Mouse (Mus musculus) ES-E14 (cell line): ENCODE measurements around the gene Slc48a1. TPM values are rescaled to one million over a fixed set of nuclear protein-coding genes. Genes with fewer than 3 reads are reported as not detected.
A peak's percentile ranks its signal among the peaks of the same experiment; 100 is the strongest.

Experiments used
- DNase-seq: peaks from one replicate; pipeline ENCODE4 v3.0.0-alpha.2; 2013; ENCODE audit warnings: low read depth, low spot score
- H3K27ac ChIP-seq: 2 replicates; pipeline ENCODE4 v1.5.1; 2012; ENCODE audit warnings: low read depth, mild to moderate bottlenecking, low read length, moderate library complexity, mixed read lengths; ENCODE audit not compliant: poor library complexity, insufficient read depth, severe bottlenecking
- H3K36me3 ChIP-seq: 2 replicates; pipeline ENCODE4 v1.6.1; 2012; ENCODE audit warnings: mild to moderate bottlenecking, low read length, moderate library complexity, mixed read lengths; ENCODE audit not compliant: control insufficient read depth, poor library complexity, insufficient read depth, severe bottlenecking
- H3K4me1 ChIP-seq, 2 experiments: fragments of 150-350 bp in 1 of 2; sonication (generic) in 1 of 2; 2 replicates each; pipeline ENCODE4 v1.6.1; 2012; ENCODE audit warnings: low read length in 2 of 2, mild to moderate bottlenecking in 1 of 2, mixed read lengths in 1 of 2; ENCODE audit not compliant: control insufficient read depth in 2 of 2, insufficient read depth in 2 of 2, poor library complexity in 1 of 2
- H3K4me3 ChIP-seq, 2 experiments: fragments of 150-350 bp in 1 of 2; sonication (generic) in 1 of 2; 2 replicates each; pipeline ENCODE4 v1.5.1; 2012; ENCODE audit warnings: low read length in 2 of 2, low read depth in 1 of 2, mild to moderate bottlenecking in 1 of 2, mixed read lengths in 1 of 2; ENCODE audit not compliant: insufficient read depth in 1 of 2, poor library complexity in 1 of 2, severe bottlenecking in 1 of 2
- H3K9ac ChIP-seq: 2 replicates; pipeline ENCODE4 v1.6.1; 2012; ENCODE audit warnings: low read depth, mild to moderate bottlenecking, low read length, mixed read lengths; ENCODE audit not compliant: poor library complexity, insufficient read depth, severe bottlenecking
- H3K9me3 ChIP-seq: fragments of 150-350 bp; sonication (generic); 2 replicates; pipeline ENCODE4 v1.6.1; 2012; ENCODE audit warnings: low read depth, mild to moderate bottlenecking, low read length; ENCODE audit not compliant: control insufficient read depth, insufficient read depth
- CHD2 ChIP-seq: IDR thresholded peaks from 2 replicates; pipeline ENCODE4 v1.6.1; 2014; ENCODE audit warnings: mild to moderate bottlenecking, low read depth, low read length, inconsistent platforms
- HCFC1 ChIP-seq: IDR thresholded peaks from 2 replicates; pipeline ENCODE4 v1.6.1; 2012; ENCODE audit warnings: low read length, inconsistent platforms, borderline replicate concordance; ENCODE audit not compliant: insufficient read depth
- MAFK ChIP-seq: IDR thresholded peaks from 2 replicates; pipeline ENCODE4 v1.6.1; 2014; ENCODE audit warnings: mild to moderate bottlenecking, low read depth, low read length, inconsistent platforms; ENCODE audit not compliant: insufficient read depth
- ZC3H11A ChIP-seq: IDR thresholded peaks from 2 replicates; pipeline ENCODE4 v1.6.1; 2012; ENCODE audit warnings: low read depth, mild to moderate bottlenecking, inconsistent platforms, low read length, borderline replicate concordance
- ZNF384 ChIP-seq: IDR thresholded peaks from 2 replicates; pipeline ENCODE4 v1.6.1; 2012; ENCODE audit warnings: low read depth, low read length, inconsistent platforms
- in situ Hi-C, 2 experiments: fragments of 600-800 bp; cut with MboI; formaldehyde crosslinking; loops; one replicate each; pipeline ENCODE4 v1.15.1; 2025; ENCODE audit warnings: low sequenced_read_pairs in 2 of 2, inconsistent platforms in 1 of 2; ENCODE audit not compliant: unreplicated experiment in 2 of 2
- total RNA-seq: library from RNA; depleted of rRNA; stranded (reverse); fragments of 300-350 nt; gene quantifications from 2 replicates; pipeline ENCODE4 v1.2.3, GENCODE M21; 2012

Slc48a1 gene
- total RNA-seq, 1 experiment = 18.6 TPM

- Histone ChIP-seq H3K4me3 (no peak overlapping the region), H3K9ac (no peak overlapping the region), H3K27ac (no peak overlapping the region; the same call in 1 of the 2 replicates), H3K9me3 (no peaks in the 10 kb centered on the region), H3K4me1 (peaks cover 0 to 11% of the 10 kb centered on the region in 2 experiments; a peak in 2 of 4 replicates), H3K36me3 (no peaks in the 10 kb centered on the region; the same call in 1 of the 2 replicates)
- no peak for TF ChIP-seq CHD2
- no peak for TF ChIP-seq MAFK
- TF ChIP-seq ZNF384 = no peak
- TF ChIP-seq ZC3H11A = no peak
- no peak for TF ChIP-seq HCFC1
- in situ Hi-C loops = no loop called here
- DNase-seq = no peak
Observed at GRCm38 (mm10) chr15:97749841-97750240, 28.5 kb upstream of the Slc48a1 start.

- no peaks in the 10 kb centered on the region; the same call in 1 of the 2 replicates for H3K36me3 ChIP-seq
- in situ Hi-C loops = no loop called here
- no peak overlapping the region for H3K4me3 ChIP-seq
- TF ChIP-seq CHD2 (no peak), ZC3H11A (no peak), MAFK (no peak), ZNF384 (no peak), HCFC1 (no peak)
- peaks cover under 1 to 16% of the 10 kb centered on the region in 2 experiments; a peak in 3 of 4 replicates for H3K4me1 ChIP-seq
- H3K9ac ChIP-seq = no peak overlapping the region
- H3K27ac ChIP-seq = no peak overlapping the region
- H3K9me3 ChIP-seq = no peaks in the 10 kb centered on the region
- DNase-seq = no peak
Observed at GRCm38 (mm10) chr15:97750697-97751096, 27.6 kb upstream of the Slc48a1 start.

DNA sequence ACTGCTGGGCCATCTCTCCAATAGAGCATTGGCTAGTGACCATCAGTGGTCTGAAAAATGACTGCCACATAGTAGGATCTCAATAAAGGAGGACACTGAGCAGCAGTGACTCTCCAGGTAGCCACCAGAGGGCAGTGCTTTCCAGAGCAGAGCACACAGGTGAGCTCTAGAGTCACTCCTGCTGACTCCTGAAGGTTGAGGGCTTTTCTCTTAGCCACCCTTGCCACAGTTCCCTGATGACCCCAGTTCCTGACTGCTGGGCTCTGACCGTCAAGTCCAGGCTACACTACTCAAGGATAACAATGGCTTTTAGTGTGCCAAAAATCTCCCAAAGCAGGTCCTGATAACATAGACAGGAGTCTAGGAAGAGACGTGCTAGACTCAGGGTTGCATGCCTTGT lies 26.6 kb upstream of the Slc48a1 start:
- in situ Hi-C loops = no loop called here
- H3K9me3 ChIP-seq = no peaks in the 10 kb centered on the region
- no peak for TF ChIP-seq HCFC1
- TF ChIP-seq ZNF384 = no peak
- 0 out of 2 replicates have a peak, but pooled peaks have one; percentile 13 for TF ChIP-seq ZC3H11A
- TF ChIP-seq CHD2 = no peak
- no peak for TF ChIP-seq MAFK
- H3K9ac ChIP-seq = no peak overlapping the region
- no peak overlapping the region; the same call in 1 of the 2 replicates for H3K27ac ChIP-seq
- no peak overlapping the region for H3K4me3 ChIP-seq
- peaks cover 4 to 20% of the 10 kb centered on the region in 2 experiments; a peak in 3 of 4 replicates for H3K4me1 ChIP-seq
- no peaks in the 10 kb centered on the region; the same call in 1 of the 2 replicates for H3K36me3 ChIP-seq
- DNase-seq = no peak

GRCm38 (mm10) chr15:97752491-97752890 lies 25.8 kb upstream of the Slc48a1 start:
- in situ Hi-C loops = no loop called here
- Histone ChIP-seq H3K9me3 (no peaks in the 10 kb centered on the region), H3K27ac (no peak overlapping the region), H3K36me3 (no peaks in the 10 kb centered on the region), H3K4me1 (peaks cover 4 to 20% of the 10 kb centered on the region in 2 experiments; a peak in 3 of 4 replicates), H3K9ac (no peak overlapping the region), H3K4me3 (no peak overlapping the region)
- DNase-seq = no peak
- TF ChIP-seq HCFC1 (no peak), CHD2 (no peak), ZNF384 (no peak), ZC3H11A (no peak)
